Mouse (Mus musculus): ENCODE results near the gene Gatd1.

DNA sequence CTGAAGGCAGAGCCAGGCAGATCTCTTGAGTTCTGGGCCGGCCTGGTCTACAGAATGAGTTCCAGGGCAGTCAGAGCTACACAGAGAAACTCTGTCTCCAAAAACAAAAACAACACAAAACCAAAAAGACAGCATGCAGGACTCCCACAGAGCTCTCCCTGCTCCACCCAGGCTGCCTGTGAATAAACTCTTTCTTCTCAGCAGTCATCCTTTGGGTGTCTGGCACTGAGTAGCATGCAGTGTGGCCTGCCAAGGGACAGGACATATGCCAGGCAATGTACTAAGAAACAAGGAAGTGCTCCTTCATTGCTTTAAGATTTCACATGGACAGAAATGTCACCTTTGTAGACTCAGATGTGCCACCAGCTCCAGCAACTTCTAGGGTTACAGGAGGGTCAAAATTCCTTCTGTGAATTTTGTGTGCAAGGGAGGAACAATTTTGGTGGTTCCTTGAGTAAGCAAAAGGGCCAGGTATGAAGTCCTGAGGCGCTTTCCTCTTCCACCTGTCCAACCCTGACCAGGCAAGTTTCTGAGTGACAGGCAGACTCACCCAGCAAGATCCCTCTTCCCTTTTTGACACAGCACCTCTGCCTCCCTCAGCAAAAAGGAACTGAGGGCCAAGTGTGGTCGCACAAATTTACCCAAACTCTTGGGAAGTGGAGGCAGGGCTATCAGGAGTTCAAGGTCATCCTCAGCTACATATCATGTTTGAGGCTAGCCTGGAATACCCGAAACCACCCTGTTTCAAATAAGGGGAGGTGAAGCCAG is 32.7 kb downstream of the Gatd1 start:
- TF ChIP-seq CTCF (IDR thresholded peaks at IDR 0.05; ENCODE audit: control insufficient read depth, insufficient read depth, low read length) (no peak), POLR2A (IDR thresholded peaks at IDR 0.05; ENCODE audit: borderline replicate concordance, control insufficient read depth, low read depth, low read length) (no peak)

Data from bone marrow, adult 2 months (tissue).